Mouse (Mus musculus) CH12.LX (cell line): ENCODE data around the gene Chpf. TPM values are rescaled to one million over a fixed set of nuclear protein-coding genes. Genes with fewer than 3 reads are reported as not detected.

Source experiments
- DNase-seq: peaks from one replicate; pipeline ENCODE4 v3.0.0-alpha.2; 2013; ENCODE audit errors: extremely low read depth
- H3K27ac ChIP-seq: 2 replicates; pipeline ENCODE4 v1.5.1; 2012; ENCODE audit warnings: low read depth, mild to moderate bottlenecking, control low read depth, moderate library complexity; ENCODE audit not compliant: insufficient read depth
- H3K27me3 ChIP-seq: replicated peaks from 2 replicates; pipeline ENCODE3; 2012; ENCODE audit warnings: inconsistent platforms
- H3K36me3 ChIP-seq, 2 experiments: replicated peaks in 1 of 2; 2 replicates each; pipeline versions ENCODE3 to v1.6.1; 2012; ENCODE audit warnings: inconsistent platforms in 1 of 2, low read length in 1 of 2, mild to moderate bottlenecking in 1 of 2, mixed read lengths in 1 of 2, moderate library complexity in 1 of 2; ENCODE audit not compliant: control insufficient read depth in 1 of 2, insufficient read depth in 1 of 2
- H3K4me1 ChIP-seq, 2 experiments: 2 replicates each; pipeline ENCODE4 v1.6.1; 2012; ENCODE audit warnings: inconsistent platforms in 1 of 2, moderate library complexity in 1 of 2; ENCODE audit not compliant: insufficient read depth in 2 of 2, control insufficient read depth in 1 of 2
- H3K4me2 ChIP-seq: 2 replicates; pipeline ENCODE4 v1.6.1; 2012; ENCODE audit warnings: low read depth, mild to moderate bottlenecking, control low read depth; ENCODE audit not compliant: poor library complexity, insufficient read depth, severe bottlenecking
- H3K4me3 ChIP-seq, 3 experiments: fragments of 150-350 bp in 1 of 3; sonication (generic) in 1 of 3; replicated peaks in 1 of 3; 2 replicates each; pipeline versions ENCODE3 to v1.5.1; 2011 to 2012; ENCODE audit warnings: low read depth in 2 of 3, low read length in 2 of 3, mild to moderate bottlenecking in 2 of 3, moderate library complexity in 2 of 3, control low read depth in 1 of 3, improper control_type of control experiment in 1 of 3, inconsistent platforms in 1 of 3, mixed read lengths in 1 of 3; ENCODE audit not compliant: poor library complexity in 1 of 3
- H3K79me2 ChIP-seq: replicated peaks from 2 replicates; pipeline ENCODE4 v1.6.1; 2012; ENCODE audit warnings: mild to moderate bottlenecking, moderate library complexity; ENCODE audit not compliant: control insufficient read depth, poor library complexity, insufficient read depth, severe bottlenecking; ENCODE audit errors: extremely low read depth
- H3K9ac ChIP-seq: 2 replicates; pipeline ENCODE4 v1.6.1; 2012; ENCODE audit warnings: low read depth, mild to moderate bottlenecking, control low read depth, moderate library complexity; ENCODE audit not compliant: insufficient read depth
- H3K9me3 ChIP-seq: replicated peaks from 2 replicates; pipeline ENCODE3; 2012; ENCODE audit warnings: low read length, inconsistent platforms, mixed read lengths
- BHLHE40 ChIP-seq: IDR thresholded peaks from 2 replicates; pipeline ENCODE4 v1.6.1; 2011; ENCODE audit warnings: mild to moderate bottlenecking, low read depth, low read length, improper control_type of control experiment
- CHD1 ChIP-seq: IDR thresholded peaks from 2 replicates; pipeline ENCODE4 v1.6.1; 2012; ENCODE audit warnings: low read depth, low read length, improper control_type of control experiment, inconsistent platforms
- CHD2 ChIP-seq: IDR thresholded peaks from 2 replicates; pipeline ENCODE4 v1.6.1; 2011; ENCODE audit warnings: low read length, improper control_type of control experiment
- CTCF ChIP-seq, 2 experiments: IDR thresholded peaks in 1 of 2; conservative IDR thresholded peaks in 1 of 2; 2 replicates each; pipeline ENCODE4 v1.5.1; 2011 to 2012; ENCODE audit warnings: low read depth in 2 of 2, low read length in 2 of 2, improper control_type of control experiment in 1 of 2, inconsistent platforms in 1 of 2, mild to moderate bottlenecking in 1 of 2, moderate library complexity in 1 of 2
- E2F4 ChIP-seq: IDR thresholded peaks from 2 replicates; pipeline ENCODE4 v1.6.1; 2011; ENCODE audit warnings: low read depth, low read length, improper control_type of control experiment; ENCODE audit not compliant: insufficient replicate concordance
- EP300 ChIP-seq: IDR thresholded peaks from 2 replicates; pipeline ENCODE4 v1.6.1; 2011; ENCODE audit warnings: low read length, improper control_type of control experiment
- ETS1 ChIP-seq: conservative IDR thresholded peaks from 2 replicates; pipeline ENCODE4 v1.6.1; 2012; ENCODE audit warnings: low read depth, mild to moderate bottlenecking, inconsistent platforms, low read length, improper control_type of control experiment, moderate library complexity
- GABPA ChIP-seq: IDR thresholded peaks from 2 replicates; pipeline ENCODE4 v1.6.1; 2012; ENCODE audit warnings: low read depth, low read length, improper control_type of control experiment, inconsistent platforms; ENCODE audit not compliant: insufficient replicate concordance
- HCFC1 ChIP-seq: IDR thresholded peaks from 2 replicates; pipeline ENCODE4 v1.6.1; 2012; ENCODE audit warnings: low read depth, mild to moderate bottlenecking, inconsistent platforms, low read length, improper control_type of control experiment
- IRF4 ChIP-seq: IDR thresholded peaks from 2 replicates; pipeline ENCODE4 v1.6.1; 2014; ENCODE audit warnings: low read depth, mild to moderate bottlenecking, inconsistent platforms, low read length, improper control_type of control experiment
- JUN ChIP-seq: IDR thresholded peaks from 2 replicates; pipeline ENCODE4 v1.6.1; 2011; ENCODE audit warnings: low read depth, mild to moderate bottlenecking, low read length, improper control_type of control experiment, moderate library complexity; ENCODE audit not compliant: insufficient read depth
- JUND ChIP-seq: conservative IDR thresholded peaks from 2 replicates; pipeline ENCODE4 v1.6.1; 2011; ENCODE audit warnings: low read depth, low read length, improper control_type of control experiment
- KAT2A ChIP-seq: IDR thresholded peaks from 2 replicates; pipeline ENCODE4 v1.6.1; 2012; ENCODE audit warnings: low read length, improper control_type of control experiment, inconsistent platforms; ENCODE audit not compliant: insufficient replicate concordance
- MAFK ChIP-seq: IDR thresholded peaks from 2 replicates; pipeline ENCODE4 v1.6.1; 2011; ENCODE audit warnings: low read length, improper control_type of control experiment; ENCODE audit not compliant: insufficient replicate concordance
- MAZ ChIP-seq: IDR thresholded peaks from 2 replicates; pipeline ENCODE4 v1.6.1; 2012; ENCODE audit warnings: low read depth, mild to moderate bottlenecking, inconsistent platforms, low read length, improper control_type of control experiment, moderate library complexity
- MEF2A ChIP-seq: IDR thresholded peaks from 2 replicates; pipeline ENCODE4 v1.6.1; 2014; ENCODE audit warnings: low read depth, mild to moderate bottlenecking, inconsistent platforms, low read length, improper control_type of control experiment, borderline replicate concordance
- MYC ChIP-seq: IDR thresholded peaks from 2 replicates; pipeline ENCODE4 v1.6.1; 2011; ENCODE audit warnings: low read depth, mild to moderate bottlenecking, improper control_type of control experiment, low read length
- NELFE ChIP-seq: IDR thresholded peaks from 2 replicates; pipeline ENCODE4 v1.6.1; 2011; ENCODE audit warnings: low read depth, low read length, improper control_type of control experiment
- NRF1 ChIP-seq: IDR thresholded peaks from 2 replicates; pipeline ENCODE4 v1.6.1; 2014; ENCODE audit warnings: low read depth, mild to moderate bottlenecking, inconsistent platforms, low read length, improper control_type of control experiment, moderate library complexity
- PAX5 ChIP-seq: IDR thresholded peaks from 2 replicates; pipeline ENCODE4 v1.6.1; 2012; ENCODE audit warnings: low read length, inconsistent platforms, mixed read lengths
- POLR2A ChIP-seq: IDR thresholded peaks from 2 replicates; pipeline ENCODE4 v1.6.1; 2011; ENCODE audit warnings: low read depth, mild to moderate bottlenecking, improper control_type of control experiment, low read length
- RAD21 ChIP-seq: IDR thresholded peaks from 2 replicates; pipeline ENCODE4 v1.6.1; 2011; ENCODE audit warnings: low read depth, mild to moderate bottlenecking, low read length, improper control_type of control experiment, moderate library complexity
- SIN3A ChIP-seq: IDR thresholded peaks from 2 replicates; pipeline ENCODE4 v1.6.1; 2012; ENCODE audit warnings: low read length, improper control_type of control experiment, inconsistent platforms
- SMC3 ChIP-seq: IDR thresholded peaks from 2 replicates; pipeline ENCODE4 v1.6.1; 2011; ENCODE audit warnings: low read depth, low read length, improper control_type of control experiment
- TBP ChIP-seq: conservative IDR thresholded peaks from 2 replicates; pipeline ENCODE4 v1.6.1; 2011; ENCODE audit warnings: low read depth, low read length, improper control_type of control experiment
- TCF12 ChIP-seq: IDR thresholded peaks from 2 replicates; pipeline ENCODE4 v1.6.1; 2014; ENCODE audit warnings: low read depth, mild to moderate bottlenecking, inconsistent platforms, low read length, improper control_type of control experiment
- USF1 ChIP-seq: IDR thresholded peaks from 2 replicates; pipeline ENCODE4 v1.6.1; 2014; ENCODE audit warnings: low read depth, mild to moderate bottlenecking, inconsistent platforms, low read length, improper control_type of control experiment
- ZC3H11A ChIP-seq: IDR thresholded peaks from 2 replicates; pipeline ENCODE4 v1.6.1; 2012; ENCODE audit warnings: low read depth, mild to moderate bottlenecking, inconsistent platforms, low read length, improper control_type of control experiment
- ZKSCAN1 ChIP-seq: IDR thresholded peaks from 2 replicates; pipeline ENCODE4 v1.6.1; 2012; ENCODE audit warnings: low read depth, inconsistent platforms, low read length, improper control_type of control experiment, borderline replicate concordance
- ZMIZ1 ChIP-seq: IDR thresholded peaks from 2 replicates; pipeline ENCODE4 v1.6.1; 2012; ENCODE audit warnings: low read depth, mild to moderate bottlenecking, inconsistent platforms, low read length, improper control_type of control experiment
- ZNF384 ChIP-seq: IDR thresholded peaks from 2 replicates; pipeline ENCODE4 v1.6.1; 2012; ENCODE audit warnings: low read depth, low read length, improper control_type of control experiment, inconsistent platforms
- dilution Hi-C: fragments of 300-500 bp; cut with MboI; formaldehyde crosslinking; loops from 2 replicates; pipeline ENCODE4 v1.14.3; 2020; ENCODE audit warnings: low sequenced_read_pairs; ENCODE audit not compliant: extremely low pct_unique_long_range_greater_than_20kb, extremely low pct_ligation_motif_present
- in situ Hi-C: fragments of 300-500 bp; cut with MboI; formaldehyde crosslinking; loops from 3 replicates; pipeline ENCODE4 v1.14.3; 2019; ENCODE audit warnings: low sequenced_read_pairs, low pct_ligation_motif_present, low pct_unique_long_range_greater_than_20kb, mixed read lengths
- polyA plus RNA-seq: library from polyadenylated mRNA; unstranded; fragments of >175 nt; gene quantifications from 2 replicates; pipeline ENCODE4 v1.2.1, GENCODE M21; 2012; ENCODE audit warnings: low read depth; ENCODE audit not compliant: insufficient read length
- total RNA-seq, 2 experiments: library from RNA; depleted of rRNA; stranded (reverse); fragments of 300-350 nt in 1 of 2; fragments of >200 nt in 1 of 2; gene quantifications; 2 replicates each; pipeline ENCODE4 v1.2.3; 2012 to 2014

Gene Chpf
- total and polyA plus RNA-seq, 3 experiments: 14.6 to 30.4 (median 20.6) TPM

- peaks cover 9% of the 10 kb centered on the region for H3K79me2 ChIP-seq
- dilution Hi-C loops (no loop called here), in situ Hi-C loops (no loop called here)
- H3K4me3 ChIP-seq: no peak overlapping the region
- TF ChIP-seq MAFK: no peak
- H3K4me1 ChIP-seq: peaks cover 3 to 18% of the 10 kb centered on the region in 2 experiments
- no peak overlapping the region for H3K4me2 ChIP-seq
- H3K27me3 ChIP-seq: no peaks in the 10 kb centered on the region
- DNase-seq: no peak
- no peaks in the 10 kb centered on the region for H3K9me3 ChIP-seq
- peaks cover 34 to 62% of the 10 kb centered on the region in 2 experiments for H3K36me3 ChIP-seq
- no peak overlapping the region for H3K27ac ChIP-seq
- H3K9ac ChIP-seq: no peak overlapping the region
These were observed 40.3 kb downstream of the Chpf start for GRCm38 (mm10) chr1:75438782-75439181.

GRCm38 (mm10) chr1:75435475-75436328, 43.4 kb downstream of the Chpf start, which contains the start of gene Gmppa:
Gmppa (plus strand) TSS chr1:75435930.
- peaks cover 9% of the 10 kb centered on the region for H3K79me2 ChIP-seq
- no peaks in the 10 kb centered on the region for H3K9me3 ChIP-seq
- no peaks in the 10 kb centered on the region for H3K27me3 ChIP-seq
- DNase-seq: peak; percentile 85
- peak within 1 kb of the TSS; percentile 17; the same call in 1 of the 2 replicates for H3K27ac ChIP-seq
- H3K4me2 ChIP-seq: peak within 1 kb of the TSS; percentile 79
- peaks cover 3 to 18% of the 10 kb centered on the region in 2 experiments for H3K4me1 ChIP-seq
- peak within 1 kb of the TSS; percentile 70 to 91 (median 82) for H3K4me3 ChIP-seq
- dilution Hi-C loops: no loop called here
- in situ Hi-C loops: no loop called here
- peaks cover 12 to 53% of the 10 kb centered on the region in 2 experiments for H3K36me3 ChIP-seq
- H3K9ac ChIP-seq: peak within 1 kb of the TSS; percentile 95
- TF ChIP-seq NELFE: peak; percentile 84
- no peak for TF ChIP-seq JUN
- TF ChIP-seq CHD1: 0 out of 2 replicates have a peak, but pooled peaks have one; percentile 50
- TF ChIP-seq MAZ: 0 out of 2 replicates have a peak, but pooled peaks have one; percentile 21
- no peak for TF ChIP-seq E2F4
- TF ChIP-seq POLR2A: peak; percentile 96
- no peak for TF ChIP-seq BHLHE40
- no peak for TF ChIP-seq ZNF384
- peak; percentile 89; the same call in 1 of the 2 replicates for TF ChIP-seq ZMIZ1
- TF ChIP-seq MAFK: no peak
- TF ChIP-seq SIN3A: peak; percentile 92
- peak; percentile 100 for TF ChIP-seq HCFC1
- TF ChIP-seq SMC3: no peak
- TF ChIP-seq RAD21: no peak
- TF ChIP-seq KAT2A: peak; percentile 96
- TF ChIP-seq IRF4: no peak
- no peak for TF ChIP-seq MEF2A
- TF ChIP-seq ETS1: no peak
- no peak for TF ChIP-seq JUND
- peak; percentile 64; the same call in 1 of the 2 replicates for TF ChIP-seq GABPA
- TF ChIP-seq NRF1: no peak
- TF ChIP-seq USF1: no peak
- TF ChIP-seq CHD2: peak; percentile 100
- no peak for TF ChIP-seq ZKSCAN1
- TF ChIP-seq TBP: 0 out of 2 replicates have a peak, but pooled peaks have one; percentile 44
- TF ChIP-seq MYC: no peak
- TF ChIP-seq ZC3H11A: no peak
- no peak for TF ChIP-seq CTCF (conservative IDR thresholded peaks at IDR 0.05 in 1 of 2, IDR thresholded peaks at IDR 0.05 in 1 of 2; ENCODE audit: low read depth in 2 of 2, low read length in 2 of 2)
- no peak for TF ChIP-seq EP300
- TF ChIP-seq PAX5: no peak
- TF ChIP-seq TCF12: peak; percentile 88
